Mouse (Mus musculus): ENCODE measurements around the gene Pou3f3. TPM values are rescaled to one million over a fixed set of nuclear protein-coding genes. Genes with fewer than 3 reads are reported as not detected.

Gene Pou3f3
- 14.3 and 14.9 TPM in 2 replicates for polyA plus RNA-seq (2015; fragmentation: Nextera tagmentation; extraction: Ambion mirVana)

GRCm38 (mm10) chr1:42695578-42695915 lies at the start of gene Pou3f3:
TSS of gene Pou3f3 (plus strand) at chr1:42695768.
- WGBS, result under 1% methylated on average over 21 of the region's 21 CpGs
- peak within 1 kb of the TSS; percentile 75 for H3K4me2 ChIP-seq (ENCODE audit: low read length)
- peaks cover 3% of the 10 kb centered on the region; the same call in 1 of the 2 replicates for H3K4me1 ChIP-seq (ENCODE audit: control insufficient read depth, insufficient read depth, low read length)
- no peaks in the 10 kb centered on the region for H3K27me3 ChIP-seq (ENCODE audit: control insufficient read depth, insufficient read depth, low read depth, low read length)
- no peaks in the 10 kb centered on the region for H3K36me3 ChIP-seq (ENCODE audit: control insufficient read depth, insufficient read depth, low read length)
- peak within 1 kb of the TSS; percentile 99 for H3K27ac ChIP-seq (ENCODE audit: low read length)
- peak within 1 kb of the TSS; percentile 89 for H3K4me3 ChIP-seq (ENCODE audit: low read depth, low read length)
- H3K9ac ChIP-seq (ENCODE audit: low read depth, low read length), result peak within 1 kb of the TSS; percentile 94
- peak; percentile 92 for ATAC-seq
- no peaks in the 10 kb centered on the region for H3K9me3 ChIP-seq (replicated peaks; ENCODE audit: control insufficient read depth, low read length, poor library complexity, severe bottlenecking)

GRCm38 (mm10) chr1:42648366-42648935 lies 47.1 kb upstream of the Pou3f3 start:
- H3K4me1 ChIP-seq (ENCODE audit: control insufficient read depth, insufficient read depth, low read length), result no peaks in the 10 kb centered on the region
- no peak overlapping the region for H3K4me2 ChIP-seq (ENCODE audit: low read length)
- 0 out of 2 replicates have a peak, but pooled peaks cover 3% of the 10 kb centered on the region for H3K36me3 ChIP-seq (ENCODE audit: control insufficient read depth, insufficient read depth, low read length)
- no peaks in the 10 kb centered on the region for H3K9me3 ChIP-seq (replicated peaks; ENCODE audit: control insufficient read depth, low read length, poor library complexity, severe bottlenecking)
- 78% methylated on average over 9 of the region's 9 CpGs for WGBS
- H3K27me3 ChIP-seq (ENCODE audit: control insufficient read depth, insufficient read depth, low read depth, low read length), result no peaks in the 10 kb centered on the region
- peak overlapping the region; percentile 20; the same call in 1 of the 2 replicates for H3K27ac ChIP-seq (ENCODE audit: low read length)
- no peak for ATAC-seq
- H3K4me3 ChIP-seq (ENCODE audit: low read depth, low read length), result no peak overlapping the region
- no peak overlapping the region for H3K9ac ChIP-seq (ENCODE audit: low read depth, low read length)

- H3K9me3 ChIP-seq (replicated peaks; ENCODE audit: control insufficient read depth, low read length, poor library complexity, severe bottlenecking), result no peaks in the 10 kb centered on the region
- ATAC-seq, result no peak
- H3K27ac ChIP-seq (ENCODE audit: low read length), result no peak overlapping the region
- no peaks in the 10 kb centered on the region for H3K27me3 ChIP-seq (ENCODE audit: control insufficient read depth, insufficient read depth, low read depth, low read length)
- H3K36me3 ChIP-seq (ENCODE audit: control insufficient read depth, insufficient read depth, low read length), result no peaks in the 10 kb centered on the region
- H3K4me1 ChIP-seq (ENCODE audit: control insufficient read depth, insufficient read depth, low read length), result no peaks in the 10 kb centered on the region
- WGBS, result 94% methylated on average over 15 of the region's 15 CpGs
- no peak overlapping the region for H3K9ac ChIP-seq (ENCODE audit: low read depth, low read length)
- no peak overlapping the region for H3K4me2 ChIP-seq (ENCODE audit: low read length)
- no peak overlapping the region for H3K4me3 ChIP-seq (ENCODE audit: low read depth, low read length)
Measured at GRCm38 (mm10) chr1:42651461-42651860, 44.1 kb upstream of the Pou3f3 start.

- WGBS, result 50% methylated on average over 1 of the region's 1 CpGs
- Histone ChIP-seq H3K27me3 (ENCODE audit: control insufficient read depth, insufficient read depth, low read depth, low read length) (no peaks in the 10 kb centered on the region), H3K27ac (ENCODE audit: low read length) (no peak overlapping the region), H3K4me1 (ENCODE audit: control insufficient read depth, insufficient read depth, low read length) (no peaks in the 10 kb centered on the region), H3K36me3 (ENCODE audit: control insufficient read depth, insufficient read depth, low read length) (no peaks in the 10 kb centered on the region), H3K4me3 (ENCODE audit: low read depth, low read length) (no peak overlapping the region), H3K9me3 (replicated peaks; ENCODE audit: control insufficient read depth, low read length, poor library complexity, severe bottlenecking) (no peaks in the 10 kb centered on the region), H3K4me2 (ENCODE audit: low read length) (no peak overlapping the region), H3K9ac (ENCODE audit: low read depth, low read length) (no peak overlapping the region)
- no peak for ATAC-seq
Measured at GRCm38 (mm10) chr1:42667546-42667945, 28.0 kb upstream of the Pou3f3 start.

- no peak for ATAC-seq
- Histone ChIP-seq H3K27ac (ENCODE audit: low read length) (no peak overlapping the region), H3K4me1 (ENCODE audit: control insufficient read depth, insufficient read depth, low read length) (peaks cover 26% of the 10 kb centered on the region), H3K4me2 (ENCODE audit: low read length) (peak overlapping the region; percentile 14; the same call in 1 of the 2 replicates), H3K9ac (ENCODE audit: low read depth, low read length) (no peak overlapping the region), H3K36me3 (ENCODE audit: control insufficient read depth, insufficient read depth, low read length) (no peaks in the 10 kb centered on the region), H3K9me3 (replicated peaks; ENCODE audit: control insufficient read depth, low read length, poor library complexity, severe bottlenecking) (no peaks in the 10 kb centered on the region), H3K27me3 (ENCODE audit: control insufficient read depth, insufficient read depth, low read depth, low read length) (no peaks in the 10 kb centered on the region), H3K4me3 (ENCODE audit: low read depth, low read length) (no peak overlapping the region)
- 76% methylated on average over 3 of the region's 3 CpGs for WGBS
Measured at GRCm38 (mm10) chr1:42680673-42681072, 14.9 kb upstream of the Pou3f3 start.

- Histone ChIP-seq H3K4me3 (ENCODE audit: low read depth, low read length) (no peak overlapping the region), H3K4me2 (ENCODE audit: low read length) (no peak overlapping the region), H3K4me1 (ENCODE audit: control insufficient read depth, insufficient read depth, low read length) (peaks cover 30% of the 10 kb centered on the region), H3K27ac (ENCODE audit: low read length) (no peak overlapping the region), H3K9ac (ENCODE audit: low read depth, low read length) (no peak overlapping the region), H3K27me3 (ENCODE audit: control insufficient read depth, insufficient read depth, low read depth, low read length) (no peaks in the 10 kb centered on the region), H3K9me3 (replicated peaks; ENCODE audit: control insufficient read depth, low read length, poor library complexity, severe bottlenecking) (no peaks in the 10 kb centered on the region), H3K36me3 (ENCODE audit: control insufficient read depth, insufficient read depth, low read length) (no peaks in the 10 kb centered on the region)
- ATAC-seq, result no peak
- 62% methylated on average over 5 of the region's 5 CpGs for WGBS
Measured at GRCm38 (mm10) chr1:42681762-42682161, 13.8 kb upstream of the Pou3f3 start.

- WGBS, result 5% methylated on average over 6 of the region's 6 CpGs
- Histone ChIP-seq H3K27me3 (ENCODE audit: control insufficient read depth, insufficient read depth, low read depth, low read length) (no peaks in the 10 kb centered on the region), H3K4me2 (ENCODE audit: low read length) (peak overlapping the region; percentile 97), H3K4me1 (ENCODE audit: control insufficient read depth, insufficient read depth, low read length) (peaks cover 32% of the 10 kb centered on the region), H3K36me3 (ENCODE audit: control insufficient read depth, insufficient read depth, low read length) (no peaks in the 10 kb centered on the region), H3K4me3 (ENCODE audit: low read depth, low read length) (peak overlapping the region; percentile 69), H3K9ac (ENCODE audit: low read depth, low read length) (peak overlapping the region; percentile 91), H3K27ac (ENCODE audit: low read length) (peak overlapping the region; percentile 97), H3K9me3 (replicated peaks; ENCODE audit: control insufficient read depth, low read length, poor library complexity, severe bottlenecking) (no peaks in the 10 kb centered on the region)
- ATAC-seq, result peak; percentile 7; the same call in 1 of the 2 replicates
Measured at GRCm38 (mm10) chr1:42683861-42684260, 11.7 kb upstream of the Pou3f3 start.

- Histone ChIP-seq H3K4me1 (ENCODE audit: control insufficient read depth, insufficient read depth, low read length) (peaks cover 36% of the 10 kb centered on the region), H3K9me3 (replicated peaks; ENCODE audit: control insufficient read depth, low read length, poor library complexity, severe bottlenecking) (no peaks in the 10 kb centered on the region), H3K36me3 (ENCODE audit: control insufficient read depth, insufficient read depth, low read length) (no peaks in the 10 kb centered on the region), H3K4me2 (ENCODE audit: low read length) (peak overlapping the region; percentile 97), H3K27ac (ENCODE audit: low read length) (peak overlapping the region; percentile 97), H3K9ac (ENCODE audit: low read depth, low read length) (peak overlapping the region; percentile 91), H3K4me3 (ENCODE audit: low read depth, low read length) (peak overlapping the region; percentile 69), H3K27me3 (ENCODE audit: control insufficient read depth, insufficient read depth, low read depth, low read length) (no peaks in the 10 kb centered on the region)
- peak; percentile 64 for ATAC-seq
- under 1% methylated on average over 27 of the region's 27 CpGs for WGBS
Measured at GRCm38 (mm10) chr1:42684345-42684744, 11.2 kb upstream of the Pou3f3 start.

- peak overlapping the region; percentile 97 for H3K27ac ChIP-seq (ENCODE audit: low read length)
- peak overlapping the region; percentile 69 for H3K4me3 ChIP-seq (ENCODE audit: low read depth, low read length)
- peak overlapping the region; percentile 97 for H3K4me2 ChIP-seq (ENCODE audit: low read length)
- peak; percentile 40 for ATAC-seq
- 0% methylated on average over 17 of the region's 21 CpGs for WGBS
- no peaks in the 10 kb centered on the region for H3K27me3 ChIP-seq (ENCODE audit: control insufficient read depth, insufficient read depth, low read depth, low read length)
- H3K9me3 ChIP-seq (replicated peaks; ENCODE audit: control insufficient read depth, low read length, poor library complexity, severe bottlenecking), result no peaks in the 10 kb centered on the region
- no peaks in the 10 kb centered on the region for H3K36me3 ChIP-seq (ENCODE audit: control insufficient read depth, insufficient read depth, low read length)
- peak overlapping the region; percentile 91 for H3K9ac ChIP-seq (ENCODE audit: low read depth, low read length)
- peaks cover 39% of the 10 kb centered on the region for H3K4me1 ChIP-seq (ENCODE audit: control insufficient read depth, insufficient read depth, low read length)
Measured at GRCm38 (mm10) chr1:42684783-42685182, 10.8 kb upstream of the Pou3f3 start.

All from midbrain, embryonic 16.5 days (tissue).